Mouse (Mus musculus): ENCODE measurements around the gene Dot1l.
A peak's percentile ranks its signal among the peaks of the same experiment; 100 is the strongest.

- TF ChIP-seq CTCF (IDR thresholded peaks at IDR 0.05; ENCODE audit: extremely low read depth, insufficient read depth, insufficient read length, insufficient replicate concordance), result no peak
- TF ChIP-seq POLR2A (IDR thresholded peaks at IDR 0.05; ENCODE audit: low read depth, low read length), result peak; percentile 71
Measured at GRCm38 (mm10) chr10:80826151-80827062, 71.4 kb downstream of the Dot1l start, which contains the start of gene Oaz1.

Measured in spleen, adult 2 months (tissue).